Mouse (Mus musculus) hindbrain, embryonic 11.5 days (tissue): Measurements from ENCODE around the gene Svs2. TPM values are rescaled to one million over a fixed set of nuclear protein-coding genes. Genes with fewer than 3 reads are reported as not detected.
"Not testable (repeated sequence)": the region's sequence is repeated elsewhere in the genome, so short reads cannot be mapped to it uniquely, and the experiment has no call there.

Experiments used
- ATAC-seq: fragments of 200-750 bp; cut with Nextera tagmentation; 2 replicates; pipeline ENCODE4 v1.8.0; 2017; ENCODE audit warnings: mild to moderate bottlenecking, moderate TSS enrichment, moderate library complexity; ENCODE audit not compliant: low FRiP score
- DNase-seq: peaks from one replicate; pipeline ENCODE4 v3.0.0-alpha.2; 2015; ENCODE audit warnings: low spot score
- H3K27ac ChIP-seq: fragments of 300-500 bp; sonication (generic); 2 replicates; pipeline ENCODE4 v1.5.1; 2014; ENCODE audit warnings: mild to moderate bottlenecking, low read depth, low read length
- H3K27me3 ChIP-seq: fragments of 300-500 bp; sonication (generic); 2 replicates; pipeline ENCODE4 v1.6.1; 2014; ENCODE audit warnings: mild to moderate bottlenecking, low read length, moderate library complexity, mixed read lengths; ENCODE audit not compliant: control insufficient read depth, insufficient read depth
- H3K36me3 ChIP-seq: fragments of 300-500 bp; sonication (generic); 2 replicates; pipeline ENCODE4 v1.6.1; 2014; ENCODE audit warnings: mild to moderate bottlenecking, low read length, moderate library complexity, mixed read lengths; ENCODE audit not compliant: control insufficient read depth, insufficient read depth
- H3K4me1 ChIP-seq: fragments of 300-500 bp; sonication (generic); replicated peaks from 2 replicates; pipeline ENCODE4 v1.6.1; 2014; ENCODE audit warnings: low read length, mixed read lengths; ENCODE audit not compliant: control insufficient read depth, insufficient read depth
- H3K4me2 ChIP-seq: fragments of 300-500 bp; sonication (generic); replicated peaks from 2 replicates; pipeline ENCODE4 v1.6.1; 2014; ENCODE audit warnings: mild to moderate bottlenecking, low read depth, low read length
- H3K4me3 ChIP-seq: fragments of 300-500 bp; sonication (generic); 2 replicates; pipeline ENCODE4 v1.5.1; 2014; ENCODE audit warnings: low read depth, low read length
- H3K9ac ChIP-seq: fragments of 300-500 bp; sonication (generic); 2 replicates; pipeline ENCODE4 v1.6.1; 2014; ENCODE audit warnings: low read depth, low read length
- H3K9me3 ChIP-seq: fragments of 300-500 bp; sonication (generic); 2 replicates; pipeline ENCODE4 v1.6.1; 2016; ENCODE audit warnings: low read length; ENCODE audit not compliant: control insufficient read depth
- WGBS: fragments of 180-500 bp; shearing (Covaris S2); extraction: QIAGEN DNeasy Blood & Tissue Kit; methylation state at CpG from one replicate; pipeline ENCODE4 v1.1.7; 2014; 5-methylcytosine and 5-hydroxymethylcytosine counted together
- polyA plus RNA-seq: library from polyadenylated mRNA; unstranded; fragments of >200 nt; fragmentation: Nextera tagmentation; extraction: Ambion mirVana; gene quantifications from 2 replicates; pipeline ENCODE4 v1.2.1, GENCODE M21; 2014

Svs2 gene
- polyA plus RNA-seq: not detected in 2 replicates

DNA sequence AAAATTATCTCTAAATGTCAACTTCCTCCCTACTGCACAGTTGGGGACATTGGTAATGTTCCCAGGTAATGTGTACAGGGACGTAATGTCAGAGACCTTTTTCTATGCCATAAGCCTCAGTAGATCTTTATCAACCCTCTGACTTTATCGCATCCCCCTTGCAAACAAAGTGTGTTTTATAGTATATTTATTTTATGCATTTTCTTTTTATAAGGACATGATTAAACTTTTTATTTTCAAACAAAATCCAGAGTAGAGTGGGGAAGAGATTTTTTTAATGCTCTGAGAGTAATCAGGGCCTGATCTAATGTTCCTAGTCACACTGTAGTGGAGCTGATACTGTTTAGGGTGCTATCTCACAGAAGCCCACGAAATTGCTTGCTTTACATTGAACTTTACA is at the start of gene Svs2:
Svs2 (minus strand) TSS at position 101 of the 400 bp plus-strand sequence.
- no peak within 1 kb of the TSS for H3K9ac ChIP-seq
- no peaks in the 10 kb centered on the region for H3K27me3 ChIP-seq
- 84% methylated on average over 3 of the region's 3 CpGs for WGBS
- no peak for DNase-seq
- no peaks in the 10 kb centered on the region for H3K9me3 ChIP-seq
- H3K36me3 ChIP-seq: no peaks in the 10 kb centered on the region
- H3K27ac ChIP-seq: no peak within 1 kb of the TSS
- H3K4me2 ChIP-seq: no peak within 1 kb of the TSS
- ATAC-seq: no peak
- H3K4me1 ChIP-seq: no peaks in the 10 kb centered on the region
- no peak within 1 kb of the TSS for H3K4me3 ChIP-seq

GRCm38 (mm10) chr2:164278359-164278758 is 40.1 kb upstream of the Svs2 start, which contains the start of gene Svs4:
Gene Svs4 (minus strand): TSS chr2:164278459.
- WGBS: 94% methylated on average over 4 of the region's 4 CpGs

GRCm38 (mm10) chr2:164256540-164256939 is 18.3 kb upstream of the Svs2 start, which contains the start of gene Svs3b:
Gene Svs3b (minus strand): TSS chr2:164256640.
- not testable (repeated sequence) for ATAC-seq, H3K4me3 ChIP-seq, H3K27me3 ChIP-seq, H3K4me1 ChIP-seq, DNase-seq, H3K4me2 ChIP-seq, H3K36me3 ChIP-seq, H3K27ac ChIP-seq, H3K9me3 ChIP-seq, H3K9ac ChIP-seq
- WGBS: 84% methylated on average over 1 of the region's 1 CpGs

More at GRCm38 (mm10) chr2:164278359-164278758, 40.1 kb upstream of the Svs2 start, which contains the start of gene Svs4:
- no peak within 1 kb of the TSS for H3K4me2 ChIP-seq
- H3K27ac ChIP-seq: no peak within 1 kb of the TSS
- no peak for ATAC-seq
- no peak within 1 kb of the TSS for H3K9ac ChIP-seq
- H3K36me3 ChIP-seq: no peaks in the 10 kb centered on the region
- H3K9me3 ChIP-seq: no peaks in the 10 kb centered on the region
- no peak within 1 kb of the TSS for H3K4me3 ChIP-seq
- H3K27me3 ChIP-seq: no peaks in the 10 kb centered on the region
- H3K4me1 ChIP-seq: no peaks in the 10 kb centered on the region
- DNase-seq: no peak

- Histone ChIP-seq H3K4me2 (no peak overlapping the region), H3K27me3 (no peaks in the 10 kb centered on the region), H3K36me3 (no peaks in the 10 kb centered on the region), H3K9ac (no peak overlapping the region), H3K9me3 (no peaks in the 10 kb centered on the region), H3K4me3 (no peak overlapping the region), H3K27ac (no peak overlapping the region), H3K4me1 (no peaks in the 10 kb centered on the region)
- WGBS: 92% methylated on average over 8 of the region's 8 CpGs
- no peak for DNase-seq
- ATAC-seq: no peak
Measured at GRCm38 (mm10) chr2:164232671-164233070, 5.6 kb downstream of the Svs2 start.

GRCm38 (mm10) chr2:164228361-164229070 is 9.8 kb downstream of the Svs2 start:
- ATAC-seq (no peak), DNase-seq (no peak)
- Histone ChIP-seq H3K4me2 (no peak overlapping the region), H3K4me1 (no peaks in the 10 kb centered on the region), H3K4me3 (no peak overlapping the region), H3K9me3 (no peaks in the 10 kb centered on the region), H3K27me3 (no peaks in the 10 kb centered on the region), H3K9ac (no peak overlapping the region), H3K27ac (no peak overlapping the region), H3K36me3 (no peaks in the 10 kb centered on the region)
- WGBS: 86% methylated on average over 8 of the region's 8 CpGs

DNA sequence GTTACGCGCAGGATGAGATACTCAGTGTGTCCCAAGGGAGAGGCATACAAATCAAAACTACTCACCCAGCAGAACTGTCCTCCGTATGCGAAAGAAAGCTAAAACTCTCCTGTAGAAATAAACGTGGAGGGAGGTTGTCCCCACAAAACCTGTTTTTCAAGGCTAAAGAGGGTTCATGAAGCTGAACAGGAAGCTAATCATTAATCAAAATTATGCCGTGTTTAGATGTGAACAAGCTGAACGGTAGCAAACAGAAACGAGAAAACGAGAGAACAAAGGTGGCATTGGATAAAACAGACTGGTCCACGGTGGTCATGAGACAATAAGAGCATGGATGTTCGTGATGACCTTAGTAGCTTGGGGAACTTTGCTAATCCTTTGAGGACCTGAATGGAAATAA is 16.7 kb downstream of the Svs2 start, which contains the start of gene Wfdc15b:
Wfdc15b (minus strand) TSS at position 139 of the 400 bp plus-strand sequence.
- Histone ChIP-seq H3K4me2 (no peak within 1 kb of the TSS), H3K9me3 (no peaks in the 10 kb centered on the region), H3K4me3 (no peak within 1 kb of the TSS), H3K9ac (no peak within 1 kb of the TSS), H3K4me1 (no peaks in the 10 kb centered on the region), H3K27me3 (no peaks in the 10 kb centered on the region), H3K36me3 (no peaks in the 10 kb centered on the region), H3K27ac (no peak within 1 kb of the TSS)
- DNase-seq: no peak
- WGBS: 77% methylated on average over 11 of the region's 11 CpGs
- no peak for ATAC-seq

- no peaks in the 10 kb centered on the region for H3K27me3 ChIP-seq
- H3K4me3 ChIP-seq: no peak overlapping the region
- DNase-seq: no peak
- no peak overlapping the region for H3K27ac ChIP-seq
- H3K36me3 ChIP-seq: no peaks in the 10 kb centered on the region
- no peak for ATAC-seq
- H3K4me2 ChIP-seq: no peak overlapping the region
- no peaks in the 10 kb centered on the region for H3K4me1 ChIP-seq
- H3K9ac ChIP-seq: no peak overlapping the region
- no peaks in the 10 kb centered on the region for H3K9me3 ChIP-seq
- WGBS: 87% methylated on average over 9 of the region's 9 CpGs
Measured at GRCm38 (mm10) chr2:164219295-164219694, 19.0 kb downstream of the Svs2 start.

GRCm38 (mm10) chr2:164212711-164213110 is 25.6 kb downstream of the Svs2 start:
- Histone ChIP-seq H3K9me3 (no peaks in the 10 kb centered on the region), H3K27ac (no peak overlapping the region), H3K4me2 (no peak overlapping the region), H3K36me3 (no peaks in the 10 kb centered on the region), H3K27me3 (no peaks in the 10 kb centered on the region), H3K4me1 (no peaks in the 10 kb centered on the region), H3K4me3 (no peak overlapping the region), H3K9ac (no peak overlapping the region)
- DNase-seq (no peak), ATAC-seq (no peak)
- WGBS: 86% methylated on average over 5 of the region's 5 CpGs

- H3K27ac ChIP-seq: no peak overlapping the region
- no peaks in the 10 kb centered on the region for H3K9me3 ChIP-seq
- WGBS: 85% methylated on average over 4 of the region's 4 CpGs
- H3K4me3 ChIP-seq: no peak overlapping the region
- no peak overlapping the region for H3K9ac ChIP-seq
- H3K36me3 ChIP-seq: no peaks in the 10 kb centered on the region
- no peak overlapping the region for H3K4me2 ChIP-seq
- DNase-seq: no peak
- H3K4me1 ChIP-seq: no peaks in the 10 kb centered on the region
- H3K27me3 ChIP-seq: no peaks in the 10 kb centered on the region
- no peak for ATAC-seq
Measured at GRCm38 (mm10) chr2:164210892-164211291, 27.4 kb downstream of the Svs2 start.
